13 mouse cellular contexts compared by ENCODE assay signal in the genomic region with DNA sequence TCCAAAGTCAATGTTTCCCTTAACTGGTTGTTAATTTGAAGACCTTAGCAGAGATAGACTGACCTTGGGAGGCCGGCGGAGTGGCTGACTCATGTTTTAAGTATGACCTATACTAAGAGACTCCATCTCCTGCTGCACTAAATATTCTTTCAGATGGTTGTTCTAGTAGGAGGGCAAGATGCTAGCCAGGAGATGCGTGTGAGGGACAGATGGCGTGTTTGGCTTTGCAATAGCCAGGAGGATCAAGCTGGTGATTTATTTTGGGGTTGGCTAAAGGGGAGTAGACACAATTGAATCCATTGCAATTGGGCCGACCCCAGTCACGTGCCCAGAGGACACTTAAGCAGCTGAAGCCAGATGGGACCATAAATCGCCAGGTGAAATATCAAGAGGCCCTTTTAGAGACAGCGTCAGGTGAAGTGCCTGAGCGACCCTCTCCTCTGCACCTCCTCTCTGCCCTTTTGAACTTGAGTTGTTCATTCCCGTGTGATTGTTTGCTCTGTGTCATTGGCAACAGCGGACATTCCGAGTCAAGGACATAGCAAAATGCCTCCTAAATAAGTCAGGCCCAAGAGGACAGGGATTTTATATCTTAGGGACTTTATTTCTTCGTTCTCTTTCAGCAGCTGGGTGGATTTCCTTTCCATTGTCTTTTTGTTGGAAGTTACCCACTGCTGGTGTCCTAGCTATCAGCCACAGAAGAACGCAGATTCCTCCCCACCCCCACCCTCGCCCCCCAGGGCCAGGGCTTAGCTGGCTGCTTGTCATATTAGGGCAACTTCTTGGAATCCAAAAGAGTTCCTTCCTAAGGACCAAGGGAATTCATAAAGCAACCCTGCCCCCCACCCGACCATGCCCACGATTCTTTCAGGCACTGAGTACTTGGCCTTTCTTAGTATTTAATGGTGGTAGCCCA.
DNase-seq lines count a peak whose midpoint lies in the region; ATAC-seq lines count a peak whose summit lies in the region.
"Had no signal": no experiment of that assay in that cellular context is flagged by ENCODE, and none has a peak within 500 bp of the region (broad histone marks: within the 10 kb centered on the region; RNA-seq: fewer than 3 reads in every experiment).

No protein-coding gene starts in this region.

- DNase-seq in 3T3-L1 (ENCODE audit: low read depth, low spot score) = peak; percentile 73
- DNase-seq in adrenal gland, adult 2 months = peak; percentile 74
- DNase-seq in cerebellum, postnatal 14 days = peak; percentile 81 to 89
- DNase-seq in spleen, adult 18-20 months = no peak
- no peak for DNase-seq in right cerebral cortex, adult 2 months (ENCODE audit: low spot score in 2 of 2)
- DNase-seq: thymus, adult 18-20 months had no signal

- peak overlapping the region; percentile 23 for H3K27ac ChIP-seq in heart, embryonic 15.5 days
- no peak overlapping the region for H3K27ac ChIP-seq in heart, embryonic 11.5 days (ENCODE audit: low read depth, low read length)
- H3K27ac ChIP-seq: forebrain, embryonic 10.5 days; hindbrain, embryonic 10.5 days; midbrain, embryonic 13.5 days had no signal

- H3K4me3 ChIP-seq in heart, embryonic 15.5 days = no peak overlapping the region
- no peak overlapping the region for H3K4me3 ChIP-seq in heart, embryonic 11.5 days (ENCODE audit: low read depth, low read length)
- H3K4me3 ChIP-seq: forebrain, embryonic 10.5 days; hindbrain, embryonic 10.5 days; midbrain, embryonic 13.5 days had no signal

- H3K4me1 ChIP-seq in heart, embryonic 15.5 days (replicated peaks) = peaks cover 61% of the 10 kb centered on the region
- H3K4me1 ChIP-seq in heart, embryonic 11.5 days (ENCODE audit: control insufficient read depth, insufficient read depth, low read length) = peaks cover 49% of the 10 kb centered on the region

- H3K27me3 ChIP-seq in heart, embryonic 15.5 days = no peaks in the 10 kb centered on the region
- no peaks in the 10 kb centered on the region for H3K27me3 ChIP-seq in heart, embryonic 11.5 days (ENCODE audit: control insufficient read depth, insufficient read depth, low read length)

- no peak overlapping the region for H3K4me2 ChIP-seq in heart, embryonic 15.5 days
- no peak overlapping the region for H3K4me2 ChIP-seq in heart, embryonic 11.5 days
- H3K4me2 ChIP-seq: midbrain, embryonic 13.5 days had no signal

- WGBS in heart, embryonic 15.5 days = 47% methylated on average over 17 of the region's 17 CpGs
- 48% methylated on average over 17 of the region's 17 CpGs for WGBS in heart, embryonic 11.5 days (ENCODE audit: insufficient replicate concordance)

- H3K9ac ChIP-seq in heart, embryonic 15.5 days = no peak overlapping the region
- no peak overlapping the region for H3K9ac ChIP-seq in heart, embryonic 11.5 days (ENCODE audit: low read depth, low read length)
- H3K9ac ChIP-seq: midbrain, embryonic 13.5 days had no signal

- ATAC-seq in heart, embryonic 15.5 days (replicated peaks; ENCODE audit: insufficient number of reproducible peaks, insufficient read depth, low FRiP score, low read depth) = no peak
- no peak for ATAC-seq in heart, embryonic 11.5 days (replicated peaks; ENCODE audit: insufficient number of reproducible peaks, low FRiP score, low TSS enrichment)
- ATAC-seq in CD4-positive, CD25-positive, alpha-beta regulatory T cell, adult 4 months = no peak
- ATAC-seq: midbrain, embryonic 13.5 days had no signal

- no peaks in the 10 kb centered on the region for H3K36me3 ChIP-seq in heart, embryonic 15.5 days
- H3K36me3 ChIP-seq in heart, embryonic 11.5 days (ENCODE audit: control insufficient read depth, insufficient read depth, low read length) = no peaks in the 10 kb centered on the region
- H3K36me3 ChIP-seq: G1E; midbrain, embryonic 13.5 days had no signal

- H3K9me3 ChIP-seq in heart, embryonic 15.5 days (replicated peaks) = no peaks in the 10 kb centered on the region
- H3K9me3 ChIP-seq in heart, embryonic 11.5 days (replicated peaks; ENCODE audit: control insufficient read depth, low read length) = no peaks in the 10 kb centered on the region
- H3K9me3 ChIP-seq: forebrain, embryonic 10.5 days; G1E; hindbrain, embryonic 10.5 days; midbrain, embryonic 13.5 days had no signal

Comparison
In these comparisons a context has a peak if more than half of its experiments do, and no peak if none do; other contexts are left out.
1. DNase-seq: peak in 3T3-L1 (single experiment), adrenal gland, adult 2 months (single experiment) and cerebellum, postnatal 14 days (2 of 2); none in spleen, adult 18-20 months (0 of 2) and right cerebral cortex, adult 2 months (0 of 2).